Mouse (Mus musculus) intestine, embryonic 14.5 days (tissue): ENCODE measurements around the gene Serpine2. TPM values are rescaled to one million over a fixed set of nuclear protein-coding genes. Genes with fewer than 3 reads are reported as not detected.

Experiments
- ATAC-seq: fragments of 200-750 bp; cut with Nextera tagmentation; replicated peaks from 2 replicates; pipeline ENCODE4 v1.8.0; 2017; ENCODE audit warnings: low read depth, moderate number of reproducible peaks, moderate TSS enrichment, moderate library complexity; ENCODE audit not compliant: low FRiP score, low TSS enrichment
- DNase-seq: peaks from one replicate; pipeline ENCODE4 v3.0.0-alpha.2; 2018; ENCODE audit warnings: low spot score
- H3K27ac ChIP-seq: fragments of 300-500 bp; sonication (generic); 2 replicates; pipeline ENCODE4 v1.5.1; 2014; ENCODE audit warnings: low read depth, mild to moderate bottlenecking, control low read depth
- H3K27me3 ChIP-seq: fragments of 300-500 bp; sonication (generic); replicated peaks from 2 replicates; pipeline ENCODE4 v1.6.1; 2014; ENCODE audit warnings: low read length, control low read depth; ENCODE audit not compliant: control insufficient read depth, insufficient read depth
- H3K36me3 ChIP-seq: fragments of 300-500 bp; sonication (generic); 2 replicates; pipeline ENCODE4 v1.6.1; 2014; ENCODE audit warnings: low read length, control low read depth; ENCODE audit not compliant: control insufficient read depth, insufficient read depth
- H3K4me1 ChIP-seq: fragments of 300-500 bp; sonication (generic); replicated peaks from 2 replicates; pipeline ENCODE4 v1.6.1; 2014; ENCODE audit warnings: low read length, control low read depth, mixed read lengths; ENCODE audit not compliant: control insufficient read depth, insufficient read depth
- H3K4me2 ChIP-seq: fragments of 300-500 bp; sonication (generic); 2 replicates; pipeline ENCODE4 v1.6.1; 2014; ENCODE audit warnings: low read length
- H3K4me3 ChIP-seq: fragments of 300-500 bp; sonication (generic); 2 replicates; pipeline ENCODE4 v1.5.1; 2014; ENCODE audit warnings: low read depth, low read length, control low read depth, mixed read lengths
- H3K9ac ChIP-seq: fragments of 300-500 bp; sonication (generic); 2 replicates; pipeline ENCODE4 v1.6.1; 2014; ENCODE audit warnings: mild to moderate bottlenecking, low read length
- H3K9me3 ChIP-seq: fragments of 300-500 bp; sonication (generic); 2 replicates; pipeline ENCODE4 v1.6.1; 2016; ENCODE audit warnings: low read length, control low read depth; ENCODE audit not compliant: control insufficient read depth
- WGBS: fragments of 180-500 bp; shearing (Covaris S2); extraction: QIAGEN DNeasy Blood & Tissue Kit; methylation state at CpG from one replicate; pipeline ENCODE4 v1.1.7; 2014; 5-methylcytosine and 5-hydroxymethylcytosine counted together
- polyA plus RNA-seq: library from polyadenylated mRNA; unstranded; fragments of >200 nt; fragmentation: Nextera tagmentation; extraction: Ambion mirVana; gene quantifications from 2 replicates; pipeline ENCODE4 v1.2.1, GENCODE M21; 2014

Gene Serpine2
- polyA plus RNA-seq, 1 experiment from 2014 or later = 112 TPM

DNA sequence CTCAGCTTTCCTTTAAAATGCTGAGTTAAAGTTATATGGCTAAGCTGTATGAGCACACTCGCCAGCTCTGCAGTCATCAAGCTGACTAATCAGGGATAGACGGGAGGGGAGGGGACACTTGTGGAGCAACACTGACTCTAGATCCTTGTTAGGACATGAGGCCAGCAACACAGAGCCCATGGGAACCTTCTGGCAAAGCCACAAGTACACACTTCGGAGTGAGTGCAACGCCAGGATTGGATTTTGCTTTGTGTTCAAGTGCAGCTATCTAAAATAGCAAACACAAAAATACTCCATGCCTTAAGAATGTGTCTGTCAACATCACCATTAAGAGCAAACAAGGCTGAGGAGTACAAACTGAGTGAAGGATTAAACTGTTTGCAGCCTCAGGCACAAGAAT, 114.9 kb downstream of the Serpine2 start:
- 77% methylated on average over 4 of the region's 4 CpGs for WGBS

More for the DNA sequence above, 114.9 kb downstream of the Serpine2 start:
- Histone ChIP-seq H3K27ac (no peak overlapping the region), H3K36me3 (no peaks in the 10 kb centered on the region), H3K9ac (no peak overlapping the region), H3K9me3 (no peaks in the 10 kb centered on the region), H3K4me3 (no peak overlapping the region), H3K4me1 (no peaks in the 10 kb centered on the region), H3K4me2 (no peak overlapping the region), H3K27me3 (no peaks in the 10 kb centered on the region)
- ATAC-seq (no peak), DNase-seq (no peak)

Other genes with a start within 250 kb of the Serpine2 start
- 0.40 and 0.64 TPM in 2 replicates for gene Ap1s3, start 189.2 kb downstream of the Serpine2 start, polyA plus RNA-seq
- gene Mrpl44, start 85.2 kb downstream of the Serpine2 start, polyA plus RNA-seq = 51.1 and 52.9 TPM in 2 replicates
- 36.8 and 39.4 TPM in 2 replicates for gene Wdfy1, start 85.0 kb downstream of the Serpine2 start, polyA plus RNA-seq